Mouse (Mus musculus): ENCODE results near the gene Dennd4c. TPM values are rescaled to one million over a fixed set of nuclear protein-coding genes. Genes with fewer than 3 reads are reported as not detected.

Gene Dennd4c
- polyA plus RNA-seq, 1 experiment from 2014 or later: 2.1 TPM

DNA sequence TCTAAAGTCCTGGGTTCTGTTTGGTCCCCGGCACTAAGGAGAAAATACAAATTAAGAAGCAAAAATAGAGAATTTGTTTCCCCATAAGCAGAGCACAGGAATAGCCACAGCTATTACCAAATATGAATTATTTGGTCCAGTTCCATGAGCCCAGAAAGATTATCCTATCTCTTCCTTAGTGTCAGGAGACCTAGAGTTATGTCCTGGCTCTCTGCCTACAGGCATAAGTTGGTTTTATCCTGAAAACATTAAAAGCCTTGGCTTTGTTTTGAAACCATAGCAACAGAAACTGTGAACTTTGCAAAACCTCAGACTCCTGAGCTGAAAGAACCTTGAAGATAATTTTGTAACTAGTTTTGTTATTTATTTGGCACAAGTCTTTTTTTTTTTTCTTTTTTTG lies 31.2 kb upstream of the Dennd4c start:
- Histone ChIP-seq H3K27ac (ENCODE audit: low read length) (no peak overlapping the region), H3K4me3 (ENCODE audit: low read depth, low read length) (no peak overlapping the region), H3K4me1 (ENCODE audit: control insufficient read depth, low read depth, low read length) (no peaks in the 10 kb centered on the region), H3K36me3 (ENCODE audit: control insufficient read depth, insufficient read depth) (no peaks in the 10 kb centered on the region), H3K9ac (ENCODE audit: low read depth, low read length) (no peak overlapping the region), H3K9me3 (replicated peaks; ENCODE audit: control insufficient read depth, low read length) (no peaks in the 10 kb centered on the region), H3K27me3 (ENCODE audit: control insufficient read depth, insufficient read depth, low read depth, low read length) (no peaks in the 10 kb centered on the region), H3K4me2 (ENCODE audit: low read depth, low read length) (no peak overlapping the region)
- no peak for ATAC-seq (ENCODE audit: low read depth)
- WGBS (ENCODE audit: insufficient replicate concordance): 72% methylated on average over 1 of the region's 1 CpGs

GRCm38 (mm10) chr4:86718878-86719577 lies 29.3 kb upstream of the Dennd4c start:
- no peaks in the 10 kb centered on the region for H3K9me3 ChIP-seq (replicated peaks; ENCODE audit: control insufficient read depth, low read length)
- H3K4me2 ChIP-seq (ENCODE audit: low read depth, low read length): no peak overlapping the region
- ATAC-seq (ENCODE audit: low read depth): no peak
- no peaks in the 10 kb centered on the region for H3K4me1 ChIP-seq (ENCODE audit: control insufficient read depth, low read depth, low read length)
- no peaks in the 10 kb centered on the region for H3K36me3 ChIP-seq (ENCODE audit: control insufficient read depth, insufficient read depth)
- 43% methylated on average over 4 of the region's 4 CpGs for WGBS (ENCODE audit: insufficient replicate concordance)
- H3K27ac ChIP-seq (ENCODE audit: low read length): no peak overlapping the region
- H3K4me3 ChIP-seq (ENCODE audit: low read depth, low read length): no peak overlapping the region
- H3K9ac ChIP-seq (ENCODE audit: low read depth, low read length): no peak overlapping the region
- H3K27me3 ChIP-seq (ENCODE audit: control insufficient read depth, insufficient read depth, low read depth, low read length): no peaks in the 10 kb centered on the region

GRCm38 (mm10) chr4:86721856-86722358 lies 26.4 kb upstream of the Dennd4c start:
- H3K36me3 ChIP-seq (ENCODE audit: control insufficient read depth, insufficient read depth): no peaks in the 10 kb centered on the region
- H3K4me3 ChIP-seq (ENCODE audit: low read depth, low read length): no peak overlapping the region
- 61% methylated on average over 8 of the region's 8 CpGs for WGBS (ENCODE audit: insufficient replicate concordance)
- no peak for ATAC-seq (ENCODE audit: low read depth)
- H3K9ac ChIP-seq (ENCODE audit: low read depth, low read length): no peak overlapping the region
- no peak overlapping the region for H3K4me2 ChIP-seq (ENCODE audit: low read depth, low read length)
- no peak overlapping the region for H3K27ac ChIP-seq (ENCODE audit: low read length)
- H3K9me3 ChIP-seq (replicated peaks; ENCODE audit: control insufficient read depth, low read length): no peaks in the 10 kb centered on the region
- no peaks in the 10 kb centered on the region for H3K27me3 ChIP-seq (ENCODE audit: control insufficient read depth, insufficient read depth, low read depth, low read length)
- peaks cover 7% of the 10 kb centered on the region for H3K4me1 ChIP-seq (ENCODE audit: control insufficient read depth, low read depth, low read length)

- Histone ChIP-seq H3K9ac (ENCODE audit: low read depth, low read length) (no peak overlapping the region), H3K4me2 (ENCODE audit: low read depth, low read length) (no peak overlapping the region), H3K4me1 (ENCODE audit: control insufficient read depth, low read depth, low read length) (peaks cover 7% of the 10 kb centered on the region), H3K9me3 (replicated peaks; ENCODE audit: control insufficient read depth, low read length) (no peaks in the 10 kb centered on the region), H3K4me3 (ENCODE audit: low read depth, low read length) (no peak overlapping the region), H3K27me3 (ENCODE audit: control insufficient read depth, insufficient read depth, low read depth, low read length) (no peaks in the 10 kb centered on the region), H3K27ac (ENCODE audit: low read length) (no peak overlapping the region), H3K36me3 (ENCODE audit: control insufficient read depth, insufficient read depth) (no peaks in the 10 kb centered on the region)
- 8% methylated on average over 4 of the region's 4 CpGs for WGBS (ENCODE audit: insufficient replicate concordance)
- peak; percentile 55; the same call in 1 of the 2 replicates for ATAC-seq (ENCODE audit: low read depth)
These were observed 23.2 kb upstream of the Dennd4c start for GRCm38 (mm10) chr4:86725175-86725574.

DNA sequence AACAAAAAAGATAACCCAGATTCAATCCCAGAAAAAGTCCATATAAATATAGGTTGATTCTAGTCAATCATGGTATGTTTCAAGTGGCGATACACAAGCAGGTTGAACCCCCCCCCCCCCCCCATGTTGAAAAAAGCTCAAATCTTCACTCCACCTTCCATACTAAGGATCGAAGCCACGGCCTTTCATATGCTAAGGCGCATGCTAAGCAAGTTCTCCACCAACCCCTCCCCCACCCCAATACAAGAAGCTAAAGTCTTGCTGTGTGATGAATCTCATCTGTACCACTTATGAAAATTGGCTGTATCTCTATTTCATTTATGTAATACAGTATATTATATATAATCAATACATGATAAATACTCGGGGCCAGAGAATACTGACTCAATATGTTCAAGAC lies 22.2 kb upstream of the Dennd4c start:
- no peak overlapping the region for H3K4me3 ChIP-seq (ENCODE audit: low read depth, low read length)
- no peak overlapping the region for H3K9ac ChIP-seq (ENCODE audit: low read depth, low read length)
- no peak overlapping the region for H3K27ac ChIP-seq (ENCODE audit: low read length)
- no peaks in the 10 kb centered on the region for H3K9me3 ChIP-seq (replicated peaks; ENCODE audit: control insufficient read depth, low read length)
- H3K36me3 ChIP-seq (ENCODE audit: control insufficient read depth, insufficient read depth): no peaks in the 10 kb centered on the region
- WGBS (ENCODE audit: insufficient replicate concordance): 76% methylated on average over 5 of the region's 5 CpGs
- peaks cover 7% of the 10 kb centered on the region for H3K4me1 ChIP-seq (ENCODE audit: control insufficient read depth, low read depth, low read length)
- H3K4me2 ChIP-seq (ENCODE audit: low read depth, low read length): no peak overlapping the region
- no peak for ATAC-seq (ENCODE audit: low read depth)
- H3K27me3 ChIP-seq (ENCODE audit: control insufficient read depth, insufficient read depth, low read depth, low read length): no peaks in the 10 kb centered on the region

- no peaks in the 10 kb centered on the region for H3K27me3 ChIP-seq (ENCODE audit: control insufficient read depth, insufficient read depth, low read depth, low read length)
- ATAC-seq (ENCODE audit: low read depth): no peak
- no peaks in the 10 kb centered on the region for H3K9me3 ChIP-seq (replicated peaks; ENCODE audit: control insufficient read depth, low read length)
- H3K4me1 ChIP-seq (ENCODE audit: control insufficient read depth, low read depth, low read length): peaks cover 6% of the 10 kb centered on the region
- 66% methylated on average over 6 of the region's 6 CpGs for WGBS (ENCODE audit: insufficient replicate concordance)
- no peaks in the 10 kb centered on the region for H3K36me3 ChIP-seq (ENCODE audit: control insufficient read depth, insufficient read depth)
- no peak overlapping the region for H3K9ac ChIP-seq (ENCODE audit: low read depth, low read length)
- no peak overlapping the region for H3K4me2 ChIP-seq (ENCODE audit: low read depth, low read length)
- no peak overlapping the region for H3K4me3 ChIP-seq (ENCODE audit: low read depth, low read length)
- H3K27ac ChIP-seq (ENCODE audit: low read length): no peak overlapping the region
These were observed 18.5 kb upstream of the Dennd4c start for GRCm38 (mm10) chr4:86729829-86730228.

- H3K4me3 ChIP-seq (ENCODE audit: low read depth, low read length): no peak overlapping the region
- H3K9me3 ChIP-seq (replicated peaks; ENCODE audit: control insufficient read depth, low read length): no peaks in the 10 kb centered on the region
- 81% methylated on average over 19 of the region's 19 CpGs for WGBS (ENCODE audit: insufficient replicate concordance)
- peaks cover 7% of the 10 kb centered on the region for H3K4me1 ChIP-seq (ENCODE audit: control insufficient read depth, low read depth, low read length)
- H3K27ac ChIP-seq (ENCODE audit: low read length): no peak overlapping the region
- ATAC-seq (ENCODE audit: low read depth): no peak
- H3K9ac ChIP-seq (ENCODE audit: low read depth, low read length): no peak overlapping the region
- H3K4me2 ChIP-seq (ENCODE audit: low read depth, low read length): no peak overlapping the region
- no peaks in the 10 kb centered on the region for H3K27me3 ChIP-seq (ENCODE audit: control insufficient read depth, insufficient read depth, low read depth, low read length)
- no peaks in the 10 kb centered on the region for H3K36me3 ChIP-seq (ENCODE audit: control insufficient read depth, insufficient read depth)
These were observed 14.1 kb upstream of the Dennd4c start for GRCm38 (mm10) chr4:86734088-86734841.

- H3K4me2 ChIP-seq (ENCODE audit: low read depth, low read length): no peak overlapping the region
- H3K27ac ChIP-seq (ENCODE audit: low read length): peak overlapping the region; percentile 23; the same call in 1 of the 2 replicates
- peak; percentile 99 for ATAC-seq (ENCODE audit: low read depth)
- H3K36me3 ChIP-seq (ENCODE audit: control insufficient read depth, insufficient read depth): no peaks in the 10 kb centered on the region
- no peak overlapping the region for H3K9ac ChIP-seq (ENCODE audit: low read depth, low read length)
- no peaks in the 10 kb centered on the region for H3K9me3 ChIP-seq (replicated peaks; ENCODE audit: control insufficient read depth, low read length)
- H3K4me1 ChIP-seq (ENCODE audit: control insufficient read depth, low read depth, low read length): peaks cover 10% of the 10 kb centered on the region
- 17% methylated on average over 5 of the region's 5 CpGs for WGBS (ENCODE audit: insufficient replicate concordance)
- H3K27me3 ChIP-seq (ENCODE audit: control insufficient read depth, insufficient read depth, low read depth, low read length): no peaks in the 10 kb centered on the region
- H3K4me3 ChIP-seq (ENCODE audit: low read depth, low read length): no peak overlapping the region
These were observed 8.9 kb upstream of the Dennd4c start for GRCm38 (mm10) chr4:86739308-86739993.
